Mouse (Mus musculus) embryonic facial prominence, embryonic 11.5 days (tissue): Measurements from ENCODE around the gene Brd4. TPM values are rescaled to one million over a fixed set of nuclear protein-coding genes. Genes with fewer than 3 reads are reported as not detected.

Experiments used
- ATAC-seq: fragments of 200-750 bp; cut with Nextera tagmentation; replicated peaks from 2 replicates; pipeline ENCODE4 v1.8.0; 2017; ENCODE audit warnings: low read depth; ENCODE audit not compliant: insufficient number of reproducible peaks, low FRiP score, low TSS enrichment
- DNase-seq: peaks from one replicate; pipeline ENCODE4 v3.0.0-alpha.2; 2015; ENCODE audit warnings: low spot score
- H3K27ac ChIP-seq: fragments of 300-500 bp; sonication (generic); replicated peaks from 2 replicates; pipeline ENCODE4 v1.5.1; 2014; ENCODE audit warnings: mild to moderate bottlenecking, low read depth, low read length, control low read depth
- H3K27me3 ChIP-seq: fragments of 300-500 bp; sonication (generic); 2 replicates; pipeline ENCODE4 v1.6.1; 2014; ENCODE audit warnings: mild to moderate bottlenecking, low read length, moderate library complexity, mixed read lengths; ENCODE audit not compliant: control insufficient read depth, insufficient read depth
- H3K36me3 ChIP-seq: fragments of 300-500 bp; sonication (generic); replicated peaks from 2 replicates; pipeline ENCODE4 v1.6.1; 2014; ENCODE audit warnings: low read depth, mild to moderate bottlenecking, low read length, moderate library complexity, mixed read lengths; ENCODE audit not compliant: control insufficient read depth, insufficient read depth
- H3K4me1 ChIP-seq: fragments of 300-500 bp; sonication (generic); 2 replicates; pipeline ENCODE4 v1.6.1; 2014; ENCODE audit warnings: low read length, mixed read lengths; ENCODE audit not compliant: control insufficient read depth, insufficient read depth
- H3K4me2 ChIP-seq: fragments of 300-500 bp; sonication (generic); 2 replicates; pipeline ENCODE4 v1.6.1; 2014; ENCODE audit warnings: low read depth, mild to moderate bottlenecking, control low read depth, low read length, moderate library complexity
- H3K4me3 ChIP-seq: fragments of 300-500 bp; sonication (generic); 2 replicates; pipeline ENCODE4 v1.5.1; 2014; ENCODE audit warnings: low read depth, low read length, control low read depth
- H3K9ac ChIP-seq: fragments of 300-500 bp; sonication (generic); replicated peaks from 2 replicates; pipeline ENCODE4 v1.6.1; 2014; ENCODE audit warnings: mild to moderate bottlenecking, control low read depth, low read length
- H3K9me3 ChIP-seq: fragments of 300-500 bp; sonication (generic); replicated peaks from 2 replicates; pipeline ENCODE4 v1.6.1; 2016; ENCODE audit warnings: mild to moderate bottlenecking, low read length, inconsistent platforms, mixed read lengths; ENCODE audit not compliant: control insufficient read depth
- WGBS: fragments of 180-500 bp; shearing (Covaris S2); extraction: QIAGEN DNeasy Blood & Tissue Kit; methylation state at CpG from one replicate; pipeline ENCODE4 v1.1.7; 2014; 5-methylcytosine and 5-hydroxymethylcytosine counted together
- polyA plus RNA-seq: library from polyadenylated mRNA; unstranded; fragments of >200 nt; fragmentation: Nextera tagmentation; extraction: Ambion mirVana; gene quantifications from 2 replicates; pipeline ENCODE4 v1.2.1, GENCODE M21; 2014

The Brd4 gene
- polyA plus RNA-seq, 1 experiment from 2014 or later: 81.5 TPM

- ATAC-seq: no peak
- Histone ChIP-seq H3K9ac (no peak overlapping the region), H3K27me3 (no peaks in the 10 kb centered on the region), H3K4me2 (no peak overlapping the region), H3K4me1 (no peaks in the 10 kb centered on the region), H3K4me3 (no peak overlapping the region), H3K36me3 (no peaks in the 10 kb centered on the region), H3K27ac (no peak overlapping the region), H3K9me3 (no peaks in the 10 kb centered on the region)
- 87% methylated on average over 4 of the region's 4 CpGs for WGBS
- no peak for DNase-seq
Observed at GRCm38 (mm10) chr17:32176919-32177318, 107.6 kb downstream of the Brd4 start.

DNA sequence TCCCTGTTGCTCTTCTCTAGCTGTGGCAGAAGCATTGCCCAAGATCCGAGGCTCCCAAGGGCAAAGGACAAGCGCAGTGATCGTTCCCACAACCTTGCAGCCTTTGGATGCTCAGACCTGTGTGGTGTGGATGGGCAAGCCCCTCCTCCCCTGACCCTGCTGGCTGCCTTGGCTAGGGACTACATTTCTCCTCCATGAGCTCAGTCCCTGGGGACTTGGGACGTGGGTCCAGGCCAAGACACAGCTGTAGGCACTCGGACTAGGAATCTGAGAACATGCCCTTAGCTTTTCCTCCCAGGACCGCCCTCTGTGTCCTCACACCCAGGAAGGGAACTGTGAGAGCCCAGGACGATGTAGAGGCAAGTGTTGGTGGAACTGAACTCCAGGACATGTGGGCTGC lies 111.4 kb downstream of the Brd4 start:
- DNase-seq: no peak
- 64% methylated on average over 7 of the region's 7 CpGs for WGBS
- Histone ChIP-seq H3K9ac (no peak overlapping the region), H3K4me3 (no peak overlapping the region), H3K27me3 (no peaks in the 10 kb centered on the region), H3K27ac (no peak overlapping the region), H3K4me2 (no peak overlapping the region), H3K36me3 (no peaks in the 10 kb centered on the region), H3K4me1 (no peaks in the 10 kb centered on the region), H3K9me3 (no peaks in the 10 kb centered on the region)
- ATAC-seq: no peak

DNA sequence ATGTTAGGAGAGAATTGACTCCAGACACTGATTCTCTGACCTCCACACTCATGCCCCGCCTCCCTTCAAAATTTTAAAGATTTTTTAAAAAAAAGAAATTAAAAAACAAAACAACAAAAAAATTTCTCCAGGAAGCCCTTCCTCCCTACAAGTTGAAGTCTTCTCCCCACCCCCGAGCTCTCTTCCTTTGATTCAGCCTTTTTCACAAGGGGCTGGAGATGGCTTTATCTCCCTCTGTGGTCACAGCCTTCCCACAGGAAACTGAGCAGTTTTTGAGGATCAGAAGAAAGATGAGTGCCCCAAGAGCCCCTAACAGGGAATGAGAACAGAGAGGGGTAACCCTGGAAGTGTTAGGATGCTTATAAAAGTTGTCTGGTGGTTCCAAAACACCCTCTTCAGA lies 112.0 kb downstream of the Brd4 start:
- H3K4me1 ChIP-seq: no peaks in the 10 kb centered on the region
- ATAC-seq: no peak
- no peaks in the 10 kb centered on the region for H3K9me3 ChIP-seq
- no peaks in the 10 kb centered on the region for H3K27me3 ChIP-seq
- no peak overlapping the region for H3K4me2 ChIP-seq
- H3K36me3 ChIP-seq: no peaks in the 10 kb centered on the region
- H3K27ac ChIP-seq: no peak overlapping the region
- no peak overlapping the region for H3K4me3 ChIP-seq
- no peak overlapping the region for H3K9ac ChIP-seq
- no peak for DNase-seq
- 87% methylated on average over 2 of the region's 2 CpGs for WGBS

- no peak overlapping the region for H3K4me2 ChIP-seq
- H3K27me3 ChIP-seq: no peaks in the 10 kb centered on the region
- no peak for DNase-seq
- no peak for ATAC-seq
- H3K4me1 ChIP-seq: no peaks in the 10 kb centered on the region
- no peak overlapping the region for H3K27ac ChIP-seq
- no peaks in the 10 kb centered on the region for H3K36me3 ChIP-seq
- no peak overlapping the region for H3K9ac ChIP-seq
- no peak overlapping the region for H3K4me3 ChIP-seq
- WGBS: 86% methylated on average over 4 of the region's 4 CpGs
- no peaks in the 10 kb centered on the region for H3K9me3 ChIP-seq
Observed at GRCm38 (mm10) chr17:32169518-32170225, 114.8 kb downstream of the Brd4 start.

DNA sequence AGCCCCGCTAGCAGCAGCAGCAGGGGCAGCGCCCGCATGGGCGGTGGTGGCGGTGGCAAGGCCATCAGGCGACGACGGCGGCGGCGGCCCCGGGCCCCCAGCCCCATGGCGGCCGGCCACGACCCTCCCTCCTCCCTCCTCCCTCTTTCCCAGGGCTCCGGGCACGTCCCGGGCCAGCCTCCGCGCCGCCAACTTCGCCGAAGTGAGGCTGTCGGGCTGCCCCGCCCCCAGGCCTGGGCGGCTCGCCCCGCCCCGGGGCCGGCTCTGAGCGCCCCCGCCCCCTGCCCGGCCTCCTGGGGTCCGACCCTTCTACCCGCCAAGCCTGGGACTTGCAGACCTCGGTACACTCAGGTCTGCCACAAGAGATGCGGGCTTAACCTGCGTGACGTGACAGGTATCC lies 117.8 kb downstream of the Brd4 start, which contains the start of gene Notch3:
TSS of gene Notch3 (minus strand) at position 166 of the 400 bp plus-strand sequence.
- peak within 1 kb of the TSS; percentile 94 for H3K27ac ChIP-seq
- WGBS: 1% methylated on average over 37 of the region's 39 CpGs
- peak within 1 kb of the TSS; percentile 91 for H3K9ac ChIP-seq

GRCm38 (mm10) chr17:32165803-32166595 lies 118.5 kb downstream of the Brd4 start:
- 0% methylated on average over 35 of the region's 43 CpGs for WGBS
- no peaks in the 10 kb centered on the region for H3K36me3 ChIP-seq
- peaks cover 6% of the 10 kb centered on the region; the same call in 1 of the 2 replicates for H3K4me1 ChIP-seq
- peak; percentile 94 for DNase-seq
- peak overlapping the region; percentile 91 for H3K9ac ChIP-seq
- ATAC-seq: peak; percentile 70
- H3K27me3 ChIP-seq: no peaks in the 10 kb centered on the region
- H3K4me3 ChIP-seq: peak overlapping the region; percentile 82
- peak overlapping the region; percentile 78 for H3K4me2 ChIP-seq
- H3K9me3 ChIP-seq: no peaks in the 10 kb centered on the region
- H3K27ac ChIP-seq: peak overlapping the region; percentile 94

More for the DNA sequence above, 117.8 kb downstream of the Brd4 start, which contains the start of gene Notch3:
- ATAC-seq: peak; percentile 50
- no peaks in the 10 kb centered on the region for H3K27me3 ChIP-seq
- H3K4me2 ChIP-seq: peak within 1 kb of the TSS; percentile 78
- DNase-seq: peak; percentile 89
- no peaks in the 10 kb centered on the region for H3K36me3 ChIP-seq
- H3K4me3 ChIP-seq: peak within 1 kb of the TSS; percentile 82
- peaks cover 6% of the 10 kb centered on the region; the same call in 1 of the 2 replicates for H3K4me1 ChIP-seq
- no peaks in the 10 kb centered on the region for H3K9me3 ChIP-seq

DNA sequence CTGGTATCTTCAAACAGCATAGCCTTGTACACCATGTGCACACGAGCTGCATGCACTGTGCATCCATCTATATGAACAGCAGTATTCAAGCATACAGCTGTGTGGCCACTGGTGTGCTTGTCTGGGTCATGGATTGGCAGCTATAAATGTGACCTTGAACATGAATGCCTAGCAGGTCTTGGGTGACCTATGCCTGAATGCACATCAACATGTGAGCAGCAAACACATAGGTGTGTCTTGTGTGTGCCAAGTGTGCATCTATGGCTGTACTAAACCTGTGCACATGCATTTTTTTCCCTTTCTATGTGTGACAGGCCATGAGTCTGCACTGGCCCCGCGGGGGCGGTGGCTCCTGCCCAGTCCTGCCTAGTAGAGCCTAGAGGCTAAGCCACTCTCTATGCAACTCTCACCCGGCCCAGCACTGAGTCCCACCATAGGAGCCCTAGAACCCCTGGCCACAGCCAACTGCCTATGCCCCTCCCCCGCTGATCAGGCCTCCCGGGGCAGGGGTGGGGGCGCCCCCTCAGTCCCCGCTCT lies 119.2 kb downstream of the Brd4 start:
- peaks cover 6% of the 10 kb centered on the region; the same call in 1 of the 2 replicates for H3K4me1 ChIP-seq

More for the DNA sequence above, 119.2 kb downstream of the Brd4 start:
- DNase-seq: no peak
- peak overlapping the region; percentile 78 for H3K4me2 ChIP-seq
- H3K4me3 ChIP-seq: peak overlapping the region; percentile 82
- no peaks in the 10 kb centered on the region for H3K9me3 ChIP-seq
- WGBS: 9% methylated on average over 9 of the region's 9 CpGs
- no peaks in the 10 kb centered on the region for H3K27me3 ChIP-seq
- no peaks in the 10 kb centered on the region for H3K36me3 ChIP-seq
- peak overlapping the region; percentile 94 for H3K27ac ChIP-seq
- peak; percentile 85 for ATAC-seq
- H3K9ac ChIP-seq: peak overlapping the region; percentile 91
